Mouse (Mus musculus): ENCODE data around the gene Ankrd55.

- no peak for TF ChIP-seq GATA1 (IDR thresholded peaks at IDR 0.05; ENCODE audit: low read length)
- TF ChIP-seq TAL1 (IDR thresholded peaks at IDR 0.05; ENCODE audit: low read length): no peak
These were observed 90.6 kb downstream of the Ankrd55 start for GRCm38 (mm10) chr13:112378782-112379305.

All from erythroblast, embryonic 14.5 days (primary cell).